Mouse (Mus musculus): Measurements from ENCODE around the gene Nkap. TPM values are rescaled to one million over a fixed set of nuclear protein-coding genes. Genes with fewer than 3 reads are reported as not detected.
A peak's percentile ranks its signal among the peaks of the same experiment; 100 is the strongest.

The Nkap gene
- polyA plus RNA-seq, 1 experiment from 2014 or later, result 21.3 TPM

GRCm38 (mm10) chrX:37095106-37095768 lies 31.4 kb upstream of the Nkap start:
- Histone ChIP-seq H3K27me3 (replicated peaks; ENCODE audit: control insufficient read depth, insufficient read depth, low read length) (no peaks in the 10 kb centered on the region), H3K4me1 (replicated peaks; ENCODE audit: control insufficient read depth, insufficient read depth, low read length) (no peaks in the 10 kb centered on the region), H3K4me2 (ENCODE audit: low read length) (no peak overlapping the region), H3K9me3 (ENCODE audit: control insufficient read depth, low read length) (no peaks in the 10 kb centered on the region), H3K27ac (ENCODE audit: low read length) (no peak overlapping the region), H3K36me3 (ENCODE audit: control insufficient read depth, insufficient read depth) (peaks cover 3% of the 10 kb centered on the region), H3K9ac (replicated peaks; ENCODE audit: low read depth, low read length) (no peak overlapping the region), H3K4me3 (replicated peaks; ENCODE audit: low read length) (no peak overlapping the region)
- 91% methylated on average over 11 of the region's 11 CpGs for WGBS
- no peak for ATAC-seq

DNA sequence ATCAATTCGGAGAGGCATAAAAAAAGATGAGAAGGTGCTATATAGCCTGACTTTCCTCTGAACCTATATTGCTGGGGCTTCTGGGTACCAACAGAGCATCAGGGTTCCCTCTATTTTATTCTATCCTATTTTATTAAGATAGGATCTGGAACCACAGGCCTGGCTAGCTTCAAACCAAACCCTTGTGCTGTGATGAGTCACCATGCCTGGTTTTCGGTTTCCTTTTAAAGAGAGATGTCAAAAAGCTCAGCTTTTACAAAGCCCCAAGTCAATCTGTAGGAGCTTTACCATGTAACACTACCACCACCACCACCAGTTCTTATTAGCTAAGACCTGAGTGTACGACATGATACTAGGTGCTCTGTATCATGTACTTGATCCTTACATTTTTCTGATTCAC lies 27.9 kb upstream of the Nkap start:
- Histone ChIP-seq H3K36me3 (ENCODE audit: control insufficient read depth, insufficient read depth) (peaks cover 5% of the 10 kb centered on the region), H3K4me2 (ENCODE audit: low read length) (no peak overlapping the region), H3K27me3 (replicated peaks; ENCODE audit: control insufficient read depth, insufficient read depth, low read length) (no peaks in the 10 kb centered on the region), H3K4me1 (replicated peaks; ENCODE audit: control insufficient read depth, insufficient read depth, low read length) (no peaks in the 10 kb centered on the region), H3K27ac (ENCODE audit: low read length) (no peak overlapping the region), H3K9me3 (ENCODE audit: control insufficient read depth, low read length) (no peaks in the 10 kb centered on the region), H3K9ac (replicated peaks; ENCODE audit: low read depth, low read length) (no peak overlapping the region), H3K4me3 (replicated peaks; ENCODE audit: low read length) (no peak overlapping the region)
- ATAC-seq, result no peak
- WGBS, result 97% methylated on average over 3 of the region's 3 CpGs

- Histone ChIP-seq H3K4me3 (replicated peaks; ENCODE audit: low read length) (no peak overlapping the region), H3K27me3 (replicated peaks; ENCODE audit: control insufficient read depth, insufficient read depth, low read length) (no peaks in the 10 kb centered on the region), H3K9me3 (ENCODE audit: control insufficient read depth, low read length) (no peaks in the 10 kb centered on the region), H3K9ac (replicated peaks; ENCODE audit: low read depth, low read length) (no peak overlapping the region), H3K4me2 (ENCODE audit: low read length) (no peak overlapping the region), H3K4me1 (replicated peaks; ENCODE audit: control insufficient read depth, insufficient read depth, low read length) (no peaks in the 10 kb centered on the region), H3K27ac (ENCODE audit: low read length) (no peak overlapping the region), H3K36me3 (ENCODE audit: control insufficient read depth, insufficient read depth) (peaks cover 9% of the 10 kb centered on the region)
- no peak for ATAC-seq
- WGBS, result 79% methylated on average over 2 of the region's 2 CpGs
Observed at GRCm38 (mm10) chrX:37103826-37104225, 22.8 kb upstream of the Nkap start.

- WGBS, result 18% methylated on average over 27 of the region's 27 CpGs
Observed at GRCm38 (mm10) chrX:37109526-37110192, 16.9 kb upstream of the Nkap start.

DNA sequence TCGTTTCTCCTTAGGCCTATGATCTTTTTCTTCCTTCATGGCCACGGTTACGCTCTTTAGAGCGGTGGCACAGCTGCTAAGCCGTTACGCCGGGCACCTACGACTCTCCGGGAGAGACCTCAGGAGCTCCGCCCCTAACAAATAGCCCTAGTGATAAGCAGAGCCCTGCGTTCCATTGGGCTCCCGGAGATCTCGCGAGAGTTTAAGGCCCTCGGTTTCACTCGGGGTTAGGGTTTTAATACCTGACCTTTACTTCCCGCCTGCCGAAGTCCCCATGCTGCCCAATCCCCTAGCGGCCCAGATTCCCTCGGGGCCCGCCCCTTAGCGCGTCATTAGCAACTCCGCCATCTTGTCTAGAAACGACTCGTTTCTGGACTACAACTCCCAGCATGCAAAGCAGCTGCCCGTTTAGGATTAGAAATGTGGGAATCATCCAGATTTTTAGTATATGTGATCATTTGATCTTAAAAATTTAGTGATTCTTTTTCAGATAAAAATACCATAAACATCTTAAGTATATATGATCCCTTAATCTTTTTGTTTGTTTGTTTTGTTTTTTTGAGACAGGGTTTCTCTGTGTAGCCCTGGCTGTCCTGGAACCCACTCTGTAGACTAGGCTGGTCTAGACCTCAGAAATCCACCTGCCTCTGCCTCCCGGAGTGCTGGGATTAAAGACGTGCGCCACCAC lies 16.3 kb upstream of the Nkap start, which contains the start of gene Upf3b:
TSS of gene Upf3b (minus strand) at position 130 of the 688 bp plus-strand sequence.
- no peaks in the 10 kb centered on the region for H3K27me3 ChIP-seq (replicated peaks; ENCODE audit: control insufficient read depth, insufficient read depth, low read length)
- peak within 1 kb of the TSS; percentile 60 for H3K4me2 ChIP-seq (ENCODE audit: low read length)
- H3K9ac ChIP-seq (replicated peaks; ENCODE audit: low read depth, low read length), result peak within 1 kb of the TSS; percentile 69
- H3K4me3 ChIP-seq (replicated peaks; ENCODE audit: low read length), result peak within 1 kb of the TSS; percentile 70
- WGBS, result 18% methylated on average over 29 of the region's 30 CpGs
- no peaks in the 10 kb centered on the region for H3K9me3 ChIP-seq (ENCODE audit: control insufficient read depth, low read length)
- H3K36me3 ChIP-seq (ENCODE audit: control insufficient read depth, insufficient read depth), result no peaks in the 10 kb centered on the region
- peak; percentile 98 for ATAC-seq
- peak within 1 kb of the TSS; percentile 88 for H3K27ac ChIP-seq (ENCODE audit: low read length)
- peaks cover 3% of the 10 kb centered on the region; the same call in 1 of the 2 replicates for H3K4me1 ChIP-seq (replicated peaks; ENCODE audit: control insufficient read depth, insufficient read depth, low read length)

More at GRCm38 (mm10) chrX:37109526-37110192, 16.9 kb upstream of the Nkap start:
- H3K36me3 ChIP-seq (ENCODE audit: control insufficient read depth, insufficient read depth), result no peaks in the 10 kb centered on the region
- peak overlapping the region; percentile 88 for H3K27ac ChIP-seq (ENCODE audit: low read length)
- no peaks in the 10 kb centered on the region for H3K9me3 ChIP-seq (ENCODE audit: control insufficient read depth, low read length)
- H3K27me3 ChIP-seq (replicated peaks; ENCODE audit: control insufficient read depth, insufficient read depth, low read length), result no peaks in the 10 kb centered on the region
- peak overlapping the region; percentile 69 for H3K9ac ChIP-seq (replicated peaks; ENCODE audit: low read depth, low read length)
- H3K4me3 ChIP-seq (replicated peaks; ENCODE audit: low read length), result peak overlapping the region; percentile 70
- peak overlapping the region; percentile 60 for H3K4me2 ChIP-seq (ENCODE audit: low read length)
- H3K4me1 ChIP-seq (replicated peaks; ENCODE audit: control insufficient read depth, insufficient read depth, low read length), result peaks cover 3% of the 10 kb centered on the region; the same call in 1 of the 2 replicates
- peak; percentile 73 for ATAC-seq

DNA sequence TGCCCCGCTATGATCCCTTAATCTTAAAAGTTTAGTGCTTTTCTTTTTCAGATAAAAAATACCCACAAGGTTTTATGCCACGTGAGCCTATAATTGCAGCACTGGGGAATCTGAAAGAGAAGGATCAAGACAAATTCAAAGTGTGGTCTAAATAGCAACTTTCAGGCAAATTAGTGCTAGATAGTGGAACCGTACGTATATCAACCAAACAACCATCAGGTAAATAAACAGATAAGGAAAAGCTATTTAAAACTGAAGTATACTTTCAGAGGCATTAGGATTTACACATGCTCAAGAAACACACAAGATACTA lies 15.8 kb upstream of the Nkap start:
- Histone ChIP-seq H3K27me3 (replicated peaks; ENCODE audit: control insufficient read depth, insufficient read depth, low read length) (no peaks in the 10 kb centered on the region), H3K4me3 (replicated peaks; ENCODE audit: low read length) (no peak overlapping the region), H3K4me2 (ENCODE audit: low read length) (no peak overlapping the region), H3K9ac (replicated peaks; ENCODE audit: low read depth, low read length) (no peak overlapping the region), H3K36me3 (ENCODE audit: control insufficient read depth, insufficient read depth) (no peaks in the 10 kb centered on the region), H3K9me3 (ENCODE audit: control insufficient read depth, low read length) (no peaks in the 10 kb centered on the region), H3K27ac (ENCODE audit: low read length) (no peak overlapping the region), H3K4me1 (replicated peaks; ENCODE audit: control insufficient read depth, insufficient read depth, low read length) (peaks cover 3% of the 10 kb centered on the region; the same call in 1 of the 2 replicates)
- 74% methylated on average over 4 of the region's 4 CpGs for WGBS
- ATAC-seq, result no peak

GRCm38 (mm10) chrX:37117085-37117484 lies 9.5 kb upstream of the Nkap start:
- Histone ChIP-seq H3K4me3 (replicated peaks; ENCODE audit: low read length) (no peak overlapping the region), H3K27me3 (replicated peaks; ENCODE audit: control insufficient read depth, insufficient read depth, low read length) (no peaks in the 10 kb centered on the region), H3K27ac (ENCODE audit: low read length) (no peak overlapping the region), H3K9ac (replicated peaks; ENCODE audit: low read depth, low read length) (no peak overlapping the region), H3K9me3 (ENCODE audit: control insufficient read depth, low read length) (no peaks in the 10 kb centered on the region), H3K4me2 (ENCODE audit: low read length) (no peak overlapping the region), H3K4me1 (replicated peaks; ENCODE audit: control insufficient read depth, insufficient read depth, low read length) (no peaks in the 10 kb centered on the region), H3K36me3 (ENCODE audit: control insufficient read depth, insufficient read depth) (no peaks in the 10 kb centered on the region)
- no peak for ATAC-seq
- 43% methylated on average over 1 of the region's 5 CpGs for WGBS

- WGBS, result 63% methylated on average over 3 of the region's 3 CpGs
- Histone ChIP-seq H3K36me3 (ENCODE audit: control insufficient read depth, insufficient read depth) (no peaks in the 10 kb centered on the region), H3K4me1 (replicated peaks; ENCODE audit: control insufficient read depth, insufficient read depth, low read length) (no peaks in the 10 kb centered on the region), H3K4me3 (replicated peaks; ENCODE audit: low read length) (no peak overlapping the region), H3K9ac (replicated peaks; ENCODE audit: low read depth, low read length) (no peak overlapping the region), H3K27ac (ENCODE audit: low read length) (no peak overlapping the region), H3K4me2 (ENCODE audit: low read length) (no peak overlapping the region), H3K9me3 (ENCODE audit: control insufficient read depth, low read length) (no peaks in the 10 kb centered on the region), H3K27me3 (replicated peaks; ENCODE audit: control insufficient read depth, insufficient read depth, low read length) (no peaks in the 10 kb centered on the region)
- no peak for ATAC-seq
Observed at GRCm38 (mm10) chrX:37119585-37119984, 7.0 kb upstream of the Nkap start.

DNA sequence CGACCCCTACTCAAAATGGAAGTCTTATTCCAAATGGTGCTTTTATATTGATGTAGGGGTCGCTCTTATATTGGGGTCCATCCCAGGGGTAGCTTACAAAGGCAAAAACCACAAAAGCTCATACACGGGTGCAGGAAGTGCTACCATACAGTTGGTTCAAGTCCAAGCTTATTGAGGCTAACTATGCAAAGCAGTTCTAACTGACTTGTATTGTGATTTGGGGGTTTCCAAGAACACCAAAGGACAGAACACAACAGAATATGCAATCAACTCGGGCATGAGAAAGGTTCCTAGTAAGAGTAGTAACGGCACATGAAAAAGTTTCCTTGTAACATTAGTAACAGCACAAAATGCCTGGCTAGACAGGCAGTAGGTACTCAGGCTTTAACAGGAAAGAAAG lies 6.4 kb upstream of the Nkap start:
- ATAC-seq, result no peak
- H3K9ac ChIP-seq (replicated peaks; ENCODE audit: low read depth, low read length), result no peak overlapping the region
- H3K4me1 ChIP-seq (replicated peaks; ENCODE audit: control insufficient read depth, insufficient read depth, low read length), result no peaks in the 10 kb centered on the region
- no peak overlapping the region for H3K4me2 ChIP-seq (ENCODE audit: low read length)
- WGBS, result 70% methylated on average over 5 of the region's 5 CpGs
- no peak overlapping the region for H3K4me3 ChIP-seq (replicated peaks; ENCODE audit: low read length)
- H3K9me3 ChIP-seq (ENCODE audit: control insufficient read depth, low read length), result no peaks in the 10 kb centered on the region
- no peaks in the 10 kb centered on the region for H3K36me3 ChIP-seq (ENCODE audit: control insufficient read depth, insufficient read depth)
- no peaks in the 10 kb centered on the region for H3K27me3 ChIP-seq (replicated peaks; ENCODE audit: control insufficient read depth, insufficient read depth, low read length)
- no peak overlapping the region for H3K27ac ChIP-seq (ENCODE audit: low read length)
